Mouse (Mus musculus): ENCODE results near the gene Mprip. TPM values are rescaled to one million over a fixed set of nuclear protein-coding genes. Genes with fewer than 3 reads are reported as not detected.
"Not testable (repeated sequence)": the region's sequence is repeated elsewhere in the genome, so short reads cannot be mapped to it uniquely, and the experiment has no call there.

The Mprip gene
- polyA plus RNA-seq, 1 experiment from 2014 or later, result 52.3 TPM

- H3K27me3 ChIP-seq (ENCODE audit: low read depth, poor library complexity, severe bottlenecking), result 0 out of 2 replicates have a peak, but pooled peaks cover 3% of the 10 kb centered on the region
- peak; percentile 96 for DNase-seq (ENCODE audit: low spot score)
- peaks cover 4% of the 10 kb centered on the region; the same call in 1 of the 2 replicates for H3K36me3 ChIP-seq
- peak overlapping the region; percentile 92 for H3K27ac ChIP-seq
- under 1% methylated on average over 78 of the region's 82 CpGs for WGBS
- peak overlapping the region; percentile 79 for H3K4me3 ChIP-seq
- peaks cover 40% of the 10 kb centered on the region for H3K4me1 ChIP-seq
- no peaks in the 10 kb centered on the region for H3K9me3 ChIP-seq (replicated peaks)
Observed at GRCm38 (mm10) chr11:59662249-59662788, 1.2 kb downstream of the Mprip start.

- 0 out of 2 replicates have a peak, but pooled peaks cover 3% of the 10 kb centered on the region for H3K27me3 ChIP-seq (ENCODE audit: low read depth, poor library complexity, severe bottlenecking)
- no peaks in the 10 kb centered on the region for H3K9me3 ChIP-seq (replicated peaks)
- H3K27ac ChIP-seq, result peak overlapping the region; percentile 92
- peaks cover 4% of the 10 kb centered on the region; the same call in 1 of the 2 replicates for H3K36me3 ChIP-seq
- peak; percentile 52 for DNase-seq (ENCODE audit: low spot score)
- WGBS, result 3% methylated on average over 30 of the region's 30 CpGs
- H3K4me3 ChIP-seq, result peak overlapping the region; percentile 79
- H3K4me1 ChIP-seq, result peaks cover 40% of the 10 kb centered on the region
Observed at GRCm38 (mm10) chr11:59662877-59663775, 2.0 kb downstream of the Mprip start.

GRCm38 (mm10) chr11:59663776-59664320, 2.7 kb downstream of the Mprip start:
- Histone ChIP-seq H3K4me1 (peaks cover 40% of the 10 kb centered on the region), H3K9me3 (replicated peaks) (no peaks in the 10 kb centered on the region), H3K27me3 (ENCODE audit: low read depth, poor library complexity, severe bottlenecking) (0 out of 2 replicates have a peak, but pooled peaks cover 3% of the 10 kb centered on the region), H3K27ac (peak overlapping the region; percentile 92; the same call in 1 of the 2 replicates), H3K4me3 (peak overlapping the region; percentile 79), H3K36me3 (peaks cover 4% of the 10 kb centered on the region; the same call in 1 of the 2 replicates)
- 0% methylated on average over 3 of the region's 3 CpGs for WGBS
- DNase-seq (ENCODE audit: low spot score), result peak; percentile 39

GRCm38 (mm10) chr11:59664818-59665217, 3.7 kb downstream of the Mprip start:
- Histone ChIP-seq H3K4me1 (peaks cover 40% of the 10 kb centered on the region), H3K36me3 (peaks cover 4% of the 10 kb centered on the region; the same call in 1 of the 2 replicates), H3K9me3 (replicated peaks) (no peaks in the 10 kb centered on the region), H3K4me3 (peak overlapping the region; percentile 79; the same call in 1 of the 2 replicates), H3K27ac (no peak overlapping the region), H3K27me3 (ENCODE audit: low read depth, poor library complexity, severe bottlenecking) (0 out of 2 replicates have a peak, but pooled peaks cover 3% of the 10 kb centered on the region)
- WGBS, result 17% methylated on average over 3 of the region's 3 CpGs
- DNase-seq (ENCODE audit: low spot score), result no peak

GRCm38 (mm10) chr11:59671049-59671693, 10.1 kb downstream of the Mprip start:
- Histone ChIP-seq H3K27ac (no peak overlapping the region), H3K27me3 (ENCODE audit: low read depth, poor library complexity, severe bottlenecking) (no peaks in the 10 kb centered on the region), H3K9me3 (replicated peaks) (no peaks in the 10 kb centered on the region), H3K36me3 (peaks cover 5% of the 10 kb centered on the region; the same call in 1 of the 2 replicates), H3K4me1 (peaks cover 6% of the 10 kb centered on the region; the same call in 1 of the 2 replicates), H3K4me3 (no peak overlapping the region)
- 79% methylated on average over 4 of the region's 4 CpGs for WGBS
- no peak for DNase-seq (ENCODE audit: low spot score)

GRCm38 (mm10) chr11:59674013-59674412, 12.9 kb downstream of the Mprip start:
- no peaks in the 10 kb centered on the region for H3K27me3 ChIP-seq (ENCODE audit: low read depth, poor library complexity, severe bottlenecking)
- peaks cover 19% of the 10 kb centered on the region for H3K36me3 ChIP-seq
- no peak for DNase-seq (ENCODE audit: low spot score)
- H3K4me3 ChIP-seq, result no peak overlapping the region
- 79% methylated on average over 3 of the region's 3 CpGs for WGBS
- H3K4me1 ChIP-seq, result peaks cover 6% of the 10 kb centered on the region; the same call in 1 of the 2 replicates
- no peaks in the 10 kb centered on the region for H3K9me3 ChIP-seq (replicated peaks)
- H3K27ac ChIP-seq, result no peak overlapping the region

GRCm38 (mm10) chr11:59674746-59675145, 13.6 kb downstream of the Mprip start:
- H3K9me3 ChIP-seq (replicated peaks); H3K27ac ChIP-seq; H3K4me1 ChIP-seq; H3K4me3 ChIP-seq; DNase-seq (ENCODE audit: low spot score); H3K27me3 ChIP-seq (ENCODE audit: low read depth, poor library complexity, severe bottlenecking): not testable (repeated sequence)
- WGBS, result 95% methylated on average over 8 of the region's 8 CpGs
- H3K36me3 ChIP-seq, result peaks cover 25% of the 10 kb centered on the region

GRCm38 (mm10) chr11:59677767-59678166, 16.7 kb downstream of the Mprip start:
- Histone ChIP-seq H3K4me3 (no peak overlapping the region), H3K36me3 (peaks cover 39% of the 10 kb centered on the region), H3K27me3 (ENCODE audit: low read depth, poor library complexity, severe bottlenecking) (no peaks in the 10 kb centered on the region), H3K4me1 (no peaks in the 10 kb centered on the region), H3K27ac (no peak overlapping the region), H3K9me3 (replicated peaks) (no peaks in the 10 kb centered on the region)
- 91% methylated on average over 2 of the region's 2 CpGs for WGBS
- no peak for DNase-seq (ENCODE audit: low spot score)

GRCm38 (mm10) chr11:59678693-59679092, 17.6 kb downstream of the Mprip start:
- no peak overlapping the region for H3K27ac ChIP-seq
- DNase-seq (ENCODE audit: low spot score), result no peak
- no peaks in the 10 kb centered on the region for H3K4me1 ChIP-seq
- no peak overlapping the region for H3K4me3 ChIP-seq
- H3K27me3 ChIP-seq (ENCODE audit: low read depth, poor library complexity, severe bottlenecking), result no peaks in the 10 kb centered on the region
- WGBS, result 97% methylated on average over 2 of the region's 2 CpGs
- no peaks in the 10 kb centered on the region for H3K9me3 ChIP-seq (replicated peaks)
- H3K36me3 ChIP-seq, result peaks cover 36% of the 10 kb centered on the region

- no peak for DNase-seq (ENCODE audit: low spot score)
- no peak overlapping the region for H3K27ac ChIP-seq
- no peaks in the 10 kb centered on the region for H3K27me3 ChIP-seq (ENCODE audit: low read depth, poor library complexity, severe bottlenecking)
- H3K36me3 ChIP-seq, result peaks cover 34% of the 10 kb centered on the region
- no peaks in the 10 kb centered on the region for H3K4me1 ChIP-seq
- 67% methylated on average over 5 of the region's 5 CpGs for WGBS
- H3K4me3 ChIP-seq, result no peak overlapping the region
- no peaks in the 10 kb centered on the region for H3K9me3 ChIP-seq (replicated peaks)
Observed at GRCm38 (mm10) chr11:59680111-59680510, 19.0 kb downstream of the Mprip start.

- H3K9me3 ChIP-seq (replicated peaks), result no peaks in the 10 kb centered on the region
- DNase-seq (ENCODE audit: low spot score), result no peak
- no peak overlapping the region for H3K27ac ChIP-seq
- WGBS, result 93% methylated on average over 6 of the region's 6 CpGs
- no peak overlapping the region for H3K4me3 ChIP-seq
- no peaks in the 10 kb centered on the region for H3K4me1 ChIP-seq
- H3K36me3 ChIP-seq, result peaks cover 16% of the 10 kb centered on the region
- no peaks in the 10 kb centered on the region for H3K27me3 ChIP-seq (ENCODE audit: low read depth, poor library complexity, severe bottlenecking)
Observed at GRCm38 (mm10) chr11:59684956-59685355, 23.9 kb downstream of the Mprip start.

- no peak for DNase-seq (ENCODE audit: low spot score)
- peaks cover 38% of the 10 kb centered on the region for H3K36me3 ChIP-seq
- no peaks in the 10 kb centered on the region for H3K9me3 ChIP-seq (replicated peaks)
- H3K27me3 ChIP-seq (ENCODE audit: low read depth, poor library complexity, severe bottlenecking), result no peaks in the 10 kb centered on the region
- WGBS, result 100% methylated on average over 1 of the region's 1 CpGs
- no peak overlapping the region for H3K4me3 ChIP-seq
- H3K4me1 ChIP-seq, result 0 out of 2 replicates have a peak, but pooled peaks cover 4% of the 10 kb centered on the region
- no peak overlapping the region for H3K27ac ChIP-seq
Observed at GRCm38 (mm10) chr11:59694533-59694932, 33.4 kb downstream of the Mprip start.

Measured in limb, embryonic 10.5 days (tissue).